Mouse (Mus musculus): Measurements from ENCODE around the gene Olfr800. TPM values are rescaled to one million over a fixed set of nuclear protein-coding genes. Genes with fewer than 3 reads are reported as not detected.

Olfr800 gene
- total RNA-seq (2021), result not detected
- long read RNA-seq, experiment 1, result 0 reads
- long read RNA-seq, experiment 2, result 0 reads

GRCm38 (mm10) chr10:129657394-129657793, at the start of gene Olfr800:
Olfr800 (plus strand) TSS chr10:129657694.
- no peak for DNase-seq

- no peak for DNase-seq
Observed at GRCm38 (mm10) chr10:129612470-129612869, 45.0 kb upstream of the Olfr800 start, which contains the start of gene Olfr796. Olfr796 (minus strand) TSS chr10:129612570.

- DNase-seq, result no peak
Observed at GRCm38 (mm10) chr10:129621724-129622123, 35.8 kb upstream of the Olfr800 start.

GRCm38 (mm10) chr10:129623251-129623650, 34.2 kb upstream of the Olfr800 start:
- DNase-seq, result no peak

- DNase-seq, result no peak
Observed at GRCm38 (mm10) chr10:129627834-129628233, 29.7 kb upstream of the Olfr800 start, which contains the start of gene Olfr798. Olfr798 (minus strand) TSS chr10:129627934.

- no peak for DNase-seq
Observed at GRCm38 (mm10) chr10:129637184-129637583, 20.3 kb upstream of the Olfr800 start, which contains the start of gene Olfr799. Olfr799 (plus strand) TSS chr10:129637484.

GRCm38 (mm10) chr10:129651763-129652162, 5.7 kb upstream of the Olfr800 start:
- DNase-seq, result no peak

- DNase-seq, result no peak
Observed at GRCm38 (mm10) chr10:129673765-129674164, 16.3 kb downstream of the Olfr800 start, which contains the start of gene Olfr801. Olfr801 (minus strand) TSS chr10:129673865.

- DNase-seq, result no peak
Observed at GRCm38 (mm10) chr10:129688069-129688468, 30.6 kb downstream of the Olfr800 start, which contains the start of gene Olfr802. Olfr802 (minus strand) TSS chr10:129688169.

GRCm38 (mm10) chr10:129694186-129694585, 36.7 kb downstream of the Olfr800 start, which contains the start of gene Olfr803:
Olfr803 (minus strand) TSS chr10:129694286.
- no peak for DNase-seq

GRCm38 (mm10) chr10:129702910-129703309, 45.4 kb downstream of the Olfr800 start, which contains the start of gene Olfr804:
Olfr804 (plus strand) TSS chr10:129703210.
- DNase-seq, result no peak

Other genes with a start within 250 kb of the Olfr800 start
- gene Olfr786, start 230.4 kb upstream of the Olfr800 start, total RNA-seq (2021), result not detected
- not detected for gene Olfr787, start 195.8 kb upstream of the Olfr800 start, total RNA-seq (2021)
- not detected for gene Olfr788, start 186.7 kb upstream of the Olfr800 start, total RNA-seq (2021)
- not detected for gene Olfr789, start 172.9 kb upstream of the Olfr800 start, total RNA-seq (2021)
- not detected for gene Olfr790, start 159.2 kb upstream of the Olfr800 start, total RNA-seq (2021)
- not detected for gene Olfr791, start 135.9 kb upstream of the Olfr800 start, total RNA-seq (2021)
- gene Olfr792, start 118.5 kb upstream of the Olfr800 start, total RNA-seq (2021), result not detected
- not detected for gene Olfr794, start 90.0 kb upstream of the Olfr800 start, total RNA-seq (2021)
- gene Olfr796, start 45.1 kb upstream of the Olfr800 start, total RNA-seq (2021), result not detected
- gene Olfr798, start 29.8 kb upstream of the Olfr800 start, total RNA-seq (2021), result not detected
- not detected for gene Olfr799, start 20.2 kb upstream of the Olfr800 start, total RNA-seq (2021)
- not detected for gene Olfr801, start 16.2 kb downstream of the Olfr800 start, total RNA-seq (2021)
- not detected for gene Olfr802, start 30.5 kb downstream of the Olfr800 start, total RNA-seq (2021)
- not detected for gene Olfr803, start 36.6 kb downstream of the Olfr800 start, total RNA-seq (2021)
- gene Olfr804, start 45.5 kb downstream of the Olfr800 start, total RNA-seq (2021), result not detected
- gene Olfr805, start 71.7 kb downstream of the Olfr800 start, total RNA-seq (2021), result not detected
- not detected for gene Olfr806, start 84.2 kb downstream of the Olfr800 start, total RNA-seq (2021)
- gene Olfr807, start 100.1 kb downstream of the Olfr800 start, total RNA-seq (2021), result not detected
- gene Olfr808, start 107.8 kb downstream of the Olfr800 start, total RNA-seq (2021), result not detected
- not detected for gene Olfr809, start 116.9 kb downstream of the Olfr800 start, total RNA-seq (2021)
- not detected for gene Olfr810, start 137.2 kb downstream of the Olfr800 start, total RNA-seq (2021)
- gene Olfr811, start 146.7 kb downstream of the Olfr800 start, total RNA-seq (2021), result not detected
- not detected for gene Olfr812, start 188.4 kb downstream of the Olfr800 start, total RNA-seq (2021)
- gene Olfr813, start 197.7 kb downstream of the Olfr800 start, total RNA-seq (2021), result not detected
- not detected for gene Olfr814, start 222.2 kb downstream of the Olfr800 start, total RNA-seq (2021)
- gene Olfr815, start 248.2 kb downstream of the Olfr800 start, total RNA-seq (2021), result not detected